Mouse (Mus musculus) midbrain, embryonic 11.5 days (tissue): ENCODE results near the gene Zfp941. TPM values are rescaled to one million over a fixed set of nuclear protein-coding genes. Genes with fewer than 3 reads are reported as not detected.

Source experiments
- ATAC-seq: fragments of 200-750 bp; cut with Nextera tagmentation; 2 replicates; pipeline ENCODE4 v1.8.0; 2017; ENCODE audit warnings: moderate TSS enrichment, moderate library complexity; ENCODE audit not compliant: low FRiP score
- DNase-seq: peaks from one replicate; pipeline ENCODE4 v3.0.0; 2015; ENCODE audit warnings: low spot score; ENCODE audit errors: missing footprints
- H3K27ac ChIP-seq: fragments of 300-500 bp; sonication (generic); 2 replicates; pipeline ENCODE4 v1.5.1; 2014; ENCODE audit warnings: low read depth, low read length
- H3K27me3 ChIP-seq: fragments of 300-500 bp; sonication (generic); 2 replicates; pipeline ENCODE4 v1.6.1; 2014; ENCODE audit warnings: mild to moderate bottlenecking, low read length, moderate library complexity, mixed read lengths; ENCODE audit not compliant: control insufficient read depth, insufficient read depth
- H3K36me3 ChIP-seq: fragments of 300-500 bp; sonication (generic); 2 replicates; pipeline ENCODE4 v1.6.1; 2014; ENCODE audit warnings: mild to moderate bottlenecking, low read length, moderate library complexity, mixed read lengths; ENCODE audit not compliant: control insufficient read depth, insufficient read depth
- H3K4me1 ChIP-seq: fragments of 300-500 bp; sonication (generic); 2 replicates; pipeline ENCODE4 v1.6.1; 2014; ENCODE audit warnings: low read length; ENCODE audit not compliant: control insufficient read depth, insufficient read depth
- H3K4me2 ChIP-seq: fragments of 300-500 bp; sonication (generic); 2 replicates; pipeline ENCODE4 v1.6.1; 2014; ENCODE audit warnings: mild to moderate bottlenecking, moderate library complexity
- H3K4me3 ChIP-seq: fragments of 300-500 bp; sonication (generic); 2 replicates; pipeline ENCODE4 v1.5.1; 2014; ENCODE audit warnings: low read depth, low read length
- H3K9ac ChIP-seq: fragments of 300-500 bp; sonication (generic); 2 replicates; pipeline ENCODE4 v1.6.1; 2014; ENCODE audit warnings: low read length
- H3K9me3 ChIP-seq: fragments of 300-500 bp; sonication (generic); 2 replicates; pipeline ENCODE4 v1.6.1; 2016; ENCODE audit warnings: low read length; ENCODE audit not compliant: control insufficient read depth
- WGBS: fragments of 180-500 bp; shearing (Covaris S2); extraction: QIAGEN DNeasy Blood & Tissue Kit; methylation state at CpG from one replicate; pipeline ENCODE4 v1.1.7; 2014; 5-methylcytosine and 5-hydroxymethylcytosine counted together
- polyA plus RNA-seq: library from polyadenylated mRNA; unstranded; fragments of >200 nt; fragmentation: Nextera tagmentation; extraction: Ambion mirVana; gene quantifications from 2 replicates; pipeline ENCODE4 v1.2.1, GENCODE M21; 2014

The Zfp941 gene
- polyA plus RNA-seq, 1 experiment from 2014 or later = 5.4 TPM

DNA sequence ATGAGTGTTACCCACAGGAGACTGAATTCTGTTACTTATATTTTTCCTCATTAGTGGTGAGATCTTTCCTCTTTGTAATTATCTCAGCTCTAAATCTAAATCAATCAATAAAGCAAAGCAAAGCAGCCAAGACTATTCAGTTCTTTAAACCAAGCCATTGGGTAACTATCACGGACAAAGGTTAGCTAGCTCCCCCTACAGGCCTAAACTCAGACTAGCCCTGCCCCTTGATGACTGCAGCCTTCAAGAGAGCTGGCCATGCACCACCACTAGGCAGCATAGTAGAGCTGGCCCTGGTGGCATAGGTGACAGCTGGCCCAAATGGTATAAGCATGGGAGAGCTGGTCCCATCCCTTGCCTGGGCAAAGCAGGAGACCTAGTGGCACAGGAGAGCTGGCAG is 16.3 kb downstream of the Zfp941 start:
- no peaks in the 10 kb centered on the region for H3K4me1 ChIP-seq
- H3K27ac ChIP-seq = no peak overlapping the region
- DNase-seq = peak; percentile 83
- H3K27me3 ChIP-seq = no peaks in the 10 kb centered on the region
- 9% methylated on average over 1 of the region's 1 CpGs for WGBS
- no peaks in the 10 kb centered on the region for H3K9me3 ChIP-seq
- H3K9ac ChIP-seq = no peak overlapping the region
- H3K4me3 ChIP-seq = no peak overlapping the region
- ATAC-seq = 0 out of 2 replicates have a peak, but pooled peaks have one; percentile 24
- H3K36me3 ChIP-seq = no peaks in the 10 kb centered on the region
- no peak overlapping the region for H3K4me2 ChIP-seq

DNA sequence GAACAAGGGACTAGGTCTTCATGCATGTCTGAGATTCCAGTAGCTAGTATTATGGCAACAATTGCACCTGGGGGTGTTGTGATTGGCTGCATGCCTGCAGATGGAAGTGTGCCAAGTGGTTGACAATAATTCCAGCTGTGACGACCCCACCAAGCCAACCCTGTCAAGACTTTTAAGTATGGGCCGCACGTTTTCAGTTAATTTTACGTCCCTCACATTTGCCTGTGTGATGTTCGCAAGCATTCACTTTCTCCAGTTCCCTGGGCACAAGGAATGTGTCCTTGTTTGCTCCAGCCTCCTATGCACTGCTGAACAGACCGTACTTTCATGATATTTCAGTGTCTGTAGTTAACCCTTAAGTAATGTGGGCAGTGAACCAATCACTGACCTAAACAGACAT is 19.3 kb downstream of the Zfp941 start:
- no peaks in the 10 kb centered on the region for H3K9me3 ChIP-seq
- H3K4me1 ChIP-seq = no peaks in the 10 kb centered on the region
- no peak overlapping the region for H3K27ac ChIP-seq
- no peaks in the 10 kb centered on the region for H3K27me3 ChIP-seq
- H3K4me2 ChIP-seq = no peak overlapping the region
- no peak overlapping the region for H3K9ac ChIP-seq
- DNase-seq (peak; percentile 39), ATAC-seq (no peak)
- no peaks in the 10 kb centered on the region for H3K36me3 ChIP-seq
- no peak overlapping the region for H3K4me3 ChIP-seq
- 81% methylated on average over 6 of the region's 6 CpGs for whole genome bisulfite sequencing

DNA sequence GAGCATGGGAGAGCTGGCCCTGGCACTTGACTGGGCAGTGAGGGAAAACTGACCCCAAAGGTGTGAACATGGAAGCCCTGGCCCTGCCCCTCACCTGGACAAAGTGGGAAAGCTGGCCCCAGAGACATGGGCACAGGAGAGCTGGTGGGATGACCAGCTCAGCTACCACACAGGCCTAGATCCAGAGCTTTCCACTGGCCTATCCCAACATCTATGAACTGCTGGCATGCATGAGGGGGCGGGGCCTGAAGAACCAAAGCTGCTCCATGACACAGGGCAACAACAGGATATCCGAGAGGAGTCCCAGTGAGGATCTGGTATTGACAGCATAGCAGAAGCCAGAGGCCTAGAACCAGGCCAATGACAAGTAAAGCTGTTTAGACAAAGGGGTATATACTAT is 23.8 kb downstream of the Zfp941 start:
- Histone ChIP-seq H3K9ac (no peak overlapping the region), H3K9me3 (no peaks in the 10 kb centered on the region), H3K36me3 (no peaks in the 10 kb centered on the region), H3K4me1 (no peaks in the 10 kb centered on the region), H3K27me3 (no peaks in the 10 kb centered on the region), H3K4me3 (no peak overlapping the region), H3K4me2 (no peak overlapping the region), H3K27ac (no peak overlapping the region)
- 60% methylated on average over 2 of the region's 2 CpGs for WGBS
- 0 out of 2 replicates have a peak, but pooled peaks have one; percentile 22 for ATAC-seq
- peak; percentile 35 for DNase-seq

DNA sequence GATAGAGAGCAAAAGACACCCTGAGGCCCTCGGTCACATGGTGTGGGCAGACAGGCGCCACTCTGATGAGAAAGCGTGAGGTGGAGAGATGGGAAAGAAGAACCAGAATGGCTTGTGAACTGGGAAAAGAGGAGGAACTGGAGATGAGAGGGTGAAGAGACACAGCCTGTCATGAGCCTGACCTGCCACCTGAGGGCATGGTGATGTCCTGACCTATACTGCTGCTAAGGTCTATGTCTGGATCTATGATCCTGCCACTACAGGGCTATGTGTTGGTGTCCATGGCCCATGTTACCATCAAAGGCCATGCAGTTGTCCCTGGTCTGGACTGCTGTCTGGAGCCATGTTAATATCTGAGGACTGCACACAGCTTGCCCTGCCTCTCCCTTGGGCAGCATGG is 24.4 kb downstream of the Zfp941 start:
- Histone ChIP-seq H3K4me1 (no peaks in the 10 kb centered on the region), H3K4me2 (no peak overlapping the region), H3K27ac (no peak overlapping the region), H3K4me3 (no peak overlapping the region), H3K9me3 (no peaks in the 10 kb centered on the region), H3K36me3 (no peaks in the 10 kb centered on the region), H3K9ac (no peak overlapping the region), H3K27me3 (no peaks in the 10 kb centered on the region)
- peak; percentile 8 for DNase-seq
- ATAC-seq = 0 out of 2 replicates have a peak, but pooled peaks have one; percentile 11
- WGBS = 92% methylated on average over 3 of the region's 3 CpGs

DNA sequence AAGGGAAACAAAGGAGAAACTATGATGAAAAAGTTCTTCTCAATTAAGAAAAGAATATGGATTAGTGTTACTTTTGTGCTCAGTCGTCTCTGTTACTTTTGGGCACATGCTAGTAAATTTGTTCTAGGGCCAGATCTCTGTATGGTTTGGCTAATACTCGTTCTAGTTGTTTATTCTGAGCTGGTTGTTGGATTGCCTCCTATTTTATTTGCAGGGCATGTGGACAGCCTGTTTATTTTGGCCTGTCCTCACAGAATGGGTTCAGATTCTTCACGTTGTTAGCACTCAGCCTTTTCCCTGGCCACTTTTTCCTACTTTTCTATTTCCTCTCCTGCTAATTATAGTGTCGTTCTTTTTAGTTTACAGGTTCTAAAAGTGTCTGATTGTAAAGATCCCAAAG is 28.4 kb downstream of the Zfp941 start:
- H3K9me3 ChIP-seq = no peaks in the 10 kb centered on the region
- H3K9ac ChIP-seq = no peak overlapping the region
- no peaks in the 10 kb centered on the region for H3K27me3 ChIP-seq
- H3K4me3 ChIP-seq = no peak overlapping the region
- no peak overlapping the region for H3K27ac ChIP-seq
- WGBS = 78% methylated on average over 4 of the region's 4 CpGs
- H3K4me1 ChIP-seq = no peaks in the 10 kb centered on the region
- no peak overlapping the region for H3K4me2 ChIP-seq
- no peak for DNase-seq
- ATAC-seq = no peak
- no peaks in the 10 kb centered on the region for H3K36me3 ChIP-seq

DNA sequence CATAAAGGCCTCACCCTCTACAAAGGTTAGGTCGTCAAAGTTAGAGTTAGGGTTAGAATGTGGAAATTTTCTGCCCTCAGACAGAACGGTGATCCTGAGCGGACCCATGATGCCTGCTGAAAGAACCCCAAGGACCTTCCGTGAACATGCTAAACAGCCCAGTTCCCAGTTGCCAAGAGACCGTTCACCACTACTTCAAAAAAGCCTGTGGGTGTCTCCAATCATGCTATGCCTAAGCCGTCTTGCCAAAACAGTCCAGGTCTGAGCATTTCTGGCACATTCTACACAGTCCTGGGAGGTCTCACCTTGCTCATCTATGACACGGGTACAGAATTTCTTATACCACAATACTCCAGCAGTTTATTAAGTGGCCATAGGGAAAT is 33.9 kb downstream of the Zfp941 start:
- no peaks in the 10 kb centered on the region for H3K27me3 ChIP-seq
- WGBS = 86% methylated on average over 7 of the region's 7 CpGs
- ATAC-seq = no peak

DNA sequence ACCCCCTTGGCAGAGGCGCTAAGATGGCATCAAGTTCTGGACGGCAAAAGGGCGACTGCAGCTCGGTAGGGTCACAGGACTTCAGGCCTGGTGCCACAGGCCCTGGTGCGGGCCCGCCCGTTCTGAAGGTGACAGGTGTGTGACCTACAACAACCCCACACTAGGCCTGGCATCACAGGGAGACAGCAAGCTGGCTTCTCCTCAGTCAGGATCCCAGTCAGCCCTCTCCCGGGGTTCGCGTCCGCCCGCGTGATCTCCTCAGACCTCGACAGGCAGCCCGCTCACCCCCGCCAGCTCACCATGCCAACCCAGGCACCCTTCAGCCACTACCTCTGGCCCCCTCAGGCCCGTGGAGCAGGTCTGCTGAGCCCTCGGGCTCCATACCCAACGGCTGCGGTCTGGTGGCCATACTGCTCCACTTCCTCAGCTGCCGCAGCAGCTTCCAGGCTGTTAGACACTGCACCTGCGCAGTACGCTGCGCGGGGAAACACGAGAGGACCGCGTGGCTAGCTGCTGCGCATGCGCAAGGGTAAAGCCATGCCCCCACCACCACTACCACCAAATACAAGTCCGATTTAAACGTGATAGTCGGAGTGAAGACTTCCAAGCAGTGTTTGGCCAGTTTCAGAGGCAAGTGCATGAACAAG is 34.4 kb downstream of the Zfp941 start, which contains the start of gene Syce1:
Gene Syce1 (minus strand): TSS at position 447 of the 647 bp plus-strand sequence.
- ATAC-seq (0 out of 2 replicates have a peak, but pooled peaks have one; percentile 33), DNase-seq (peak; percentile 53)
- Histone ChIP-seq H3K27me3 (no peaks in the 10 kb centered on the region), H3K4me3 (no peak within 1 kb of the TSS), H3K4me2 (no peak within 1 kb of the TSS), H3K4me1 (no peaks in the 10 kb centered on the region), H3K27ac (no peak within 1 kb of the TSS), H3K36me3 (no peaks in the 10 kb centered on the region), H3K9ac (no peak within 1 kb of the TSS), H3K9me3 (no peaks in the 10 kb centered on the region)
- 87% methylated on average over 33 of the region's 33 CpGs for WGBS

More for the DNA sequence above, 33.9 kb downstream of the Zfp941 start:
- Histone ChIP-seq H3K9me3 (no peaks in the 10 kb centered on the region), H3K9ac (no peak overlapping the region), H3K4me3 (no peak overlapping the region), H3K4me1 (no peaks in the 10 kb centered on the region), H3K27ac (no peak overlapping the region), H3K4me2 (no peak overlapping the region), H3K36me3 (no peaks in the 10 kb centered on the region)
- DNase-seq = peak; percentile 17

DNA sequence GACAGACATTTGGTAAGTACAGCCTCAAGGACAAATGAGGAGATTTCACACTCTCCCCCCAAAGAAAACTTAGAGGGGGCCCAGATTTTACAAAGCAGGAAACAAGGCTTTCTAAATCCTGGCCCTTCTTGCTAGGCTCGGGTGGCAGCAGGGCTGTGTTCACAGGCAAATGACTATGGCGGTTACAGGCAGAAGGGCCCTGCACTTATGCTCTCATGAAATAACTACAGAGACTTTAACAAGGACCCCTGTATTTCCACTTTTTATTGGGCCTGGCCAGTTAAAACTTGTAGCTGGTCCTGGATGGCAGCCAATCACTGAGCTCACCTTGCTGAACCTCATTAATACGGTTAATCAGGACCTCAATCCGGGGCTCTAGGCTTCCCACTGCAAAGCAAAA is 41.4 kb downstream of the Zfp941 start:
- Histone ChIP-seq H3K9ac (no peak overlapping the region), H3K36me3 (no peaks in the 10 kb centered on the region), H3K9me3 (no peaks in the 10 kb centered on the region), H3K4me2 (no peak overlapping the region), H3K4me1 (no peaks in the 10 kb centered on the region), H3K27me3 (no peaks in the 10 kb centered on the region), H3K4me3 (no peak overlapping the region), H3K27ac (no peak overlapping the region)
- 86% methylated on average over 4 of the region's 4 CpGs for WGBS
- ATAC-seq (no peak), DNase-seq (peak; percentile 44)

DNA sequence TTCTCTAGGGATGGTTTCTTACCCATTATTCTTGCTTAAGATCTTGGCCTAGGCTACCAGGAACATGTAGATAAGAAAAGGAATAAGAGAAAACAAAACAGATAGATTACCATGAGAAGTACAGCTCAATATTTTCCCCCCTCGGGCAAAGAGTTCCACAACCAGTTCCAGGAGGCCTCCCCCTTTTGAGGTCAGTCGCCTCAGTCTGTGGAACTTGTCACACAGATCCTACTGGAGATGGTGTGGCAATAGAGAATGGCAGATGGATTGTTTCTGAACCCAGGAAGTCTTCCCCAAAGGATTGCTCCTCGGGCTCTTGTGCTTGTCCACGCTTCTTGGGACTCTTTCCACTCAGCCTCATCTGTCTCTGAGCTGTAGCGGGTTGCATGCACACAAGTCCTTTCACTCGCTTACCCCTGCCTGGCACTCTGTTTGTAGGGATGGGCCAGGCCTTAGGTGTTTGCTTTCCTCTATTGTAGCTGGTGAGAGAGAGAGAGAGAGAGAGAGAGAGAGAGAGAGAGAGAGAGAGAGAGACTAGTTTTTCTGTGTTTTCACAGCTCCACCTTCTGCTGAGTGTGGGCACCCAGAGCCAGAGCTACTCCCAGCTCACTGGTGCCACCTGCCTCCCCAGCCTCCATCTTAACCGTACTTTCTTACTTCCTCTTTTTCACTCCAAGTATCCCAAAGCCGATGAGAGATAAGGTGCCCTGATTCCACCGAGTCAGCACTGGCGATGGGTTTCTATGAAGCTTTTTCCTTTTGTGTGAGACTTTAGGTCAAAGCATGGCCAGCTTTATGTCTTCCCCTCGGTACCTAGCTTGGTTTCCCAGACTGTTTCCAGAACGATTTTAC is 55.9 kb downstream of the Zfp941 start:
- Histone ChIP-seq H3K27me3 (no peaks in the 10 kb centered on the region), H3K9me3 (no peaks in the 10 kb centered on the region), H3K36me3 (no peaks in the 10 kb centered on the region), H3K27ac (no peak overlapping the region), H3K9ac (no peak overlapping the region), H3K4me1 (no peaks in the 10 kb centered on the region), H3K4me3 (no peak overlapping the region), H3K4me2 (no peak overlapping the region)
- ATAC-seq (no peak), DNase-seq (no peak)
- 81% methylated on average over 12 of the region's 12 CpGs for WGBS
